Mouse (Mus musculus) cerebellum, adult (tissue): ENCODE results near the gene Exo5.

Experiments
- ATAC-seq: cut with Nextera tagmentation; 2 replicates; pipeline ENCODE4 v1.9.2; 2017; ENCODE audit warnings: mild to moderate bottlenecking, moderate library complexity, mixed read lengths; ENCODE audit not compliant: insufficient number of reproducible peaks, low FRiP score, low TSS enrichment

The Exo5 gene

DNA sequence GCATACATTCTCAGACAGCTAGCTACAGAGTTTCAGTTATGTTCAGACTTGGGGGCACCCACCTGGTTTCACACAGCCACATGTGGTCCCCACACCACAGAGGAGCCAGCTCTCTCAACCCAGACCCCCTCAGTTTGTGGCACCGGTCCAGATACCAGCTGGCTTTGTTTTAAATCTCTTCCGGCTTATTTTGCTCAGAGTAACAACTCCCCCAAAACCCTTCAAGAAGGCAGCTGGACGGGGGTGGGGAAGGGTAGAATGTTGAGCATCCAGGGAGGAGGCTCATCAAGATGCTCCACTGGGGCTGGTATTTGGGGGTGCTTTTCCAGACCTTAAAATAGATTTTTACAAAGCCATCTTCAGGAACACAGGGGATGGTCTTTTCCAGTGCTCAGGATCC lies 46.1 kb downstream of the Exo5 start:
- no peak for ATAC-seq

DNA sequence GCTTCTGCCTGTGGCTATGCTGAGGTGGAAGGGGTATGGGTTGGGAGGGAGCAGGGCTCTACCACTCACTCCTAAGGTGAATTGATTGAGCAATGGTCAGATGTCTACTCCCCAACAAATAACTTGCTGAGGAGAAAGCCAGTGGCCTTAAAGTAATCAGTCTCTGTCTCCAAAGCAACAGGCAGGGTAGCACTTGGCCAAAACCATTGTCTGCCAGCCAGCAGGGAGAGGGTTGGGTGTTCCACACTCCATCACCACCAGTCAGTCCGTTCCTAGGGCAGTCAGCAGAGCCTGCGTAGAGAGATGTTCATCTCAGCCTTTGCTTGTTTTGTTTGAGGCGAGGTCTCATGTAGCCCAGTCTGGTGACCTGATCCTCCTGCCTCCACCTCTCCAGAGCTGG lies 48.9 kb downstream of the Exo5 start:
- no peak for ATAC-seq
